Mouse (Mus musculus) ES-Bruce4 (cell line): ENCODE measurements around the gene Otog. TPM values are rescaled to one million over a fixed set of nuclear protein-coding genes. Genes with fewer than 3 reads are reported as not detected.
A peak's percentile ranks its signal among the peaks of the same experiment; 100 is the strongest.

Source experiments
- H3K27ac ChIP-seq: 2 replicates; pipeline ENCODE4 v1.5.1; 2012; ENCODE audit warnings: low read length, inconsistent platforms; ENCODE audit not compliant: insufficient read depth
- H3K27me3 ChIP-seq: 2 replicates; pipeline ENCODE4 v1.6.1; 2012; ENCODE audit warnings: mild to moderate bottlenecking, low read length, inconsistent platforms; ENCODE audit not compliant: control insufficient read depth, poor library complexity, insufficient read depth, severe bottlenecking
- H3K36me3 ChIP-seq: 2 replicates; pipeline ENCODE4 v1.6.1; 2012; ENCODE audit warnings: inconsistent platforms, mild to moderate bottlenecking, low read length, moderate library complexity; ENCODE audit not compliant: control insufficient read depth, poor library complexity, insufficient read depth, severe bottlenecking
- H3K4me1 ChIP-seq: one replicate; pipeline ENCODE4 v1.8.1; 2011; ENCODE audit warnings: low read length; ENCODE audit not compliant: control insufficient read depth, insufficient read depth
- H3K4me3 ChIP-seq: 2 replicates; pipeline ENCODE4 v1.5.1; 2011; ENCODE audit warnings: low read depth, mild to moderate bottlenecking, low read length
- H3K9ac ChIP-seq: 2 replicates; pipeline ENCODE4 v1.6.1; 2012; ENCODE audit warnings: low read depth, mild to moderate bottlenecking, inconsistent platforms; ENCODE audit not compliant: poor library complexity, severe bottlenecking
- H3K9me3 ChIP-seq: replicated peaks from 2 replicates; pipeline ENCODE4 v1.6.1; 2012; ENCODE audit warnings: mild to moderate bottlenecking, low read length, inconsistent platforms; ENCODE audit not compliant: control insufficient read depth, poor library complexity, insufficient read depth, severe bottlenecking
- CTCF ChIP-seq: IDR thresholded peaks from one replicate; pipeline ENCODE4 v1.8.1; 2011; ENCODE audit warnings: low read depth, low read length
- EP300 ChIP-seq: IDR thresholded peaks from 2 replicates; pipeline ENCODE4 v1.6.1; 2011; ENCODE audit warnings: low read depth, low read length; ENCODE audit not compliant: insufficient read depth
- POLR2A ChIP-seq: IDR thresholded peaks from one replicate; pipeline ENCODE4 v1.8.1; 2011; ENCODE audit warnings: low read length; ENCODE audit not compliant: insufficient read depth
- polyA plus RNA-seq: library from polyadenylated mRNA; stranded (reverse); fragments of >200 nt; gene quantifications from 2 replicates; pipeline ENCODE4 v1.2.4, GENCODE M21; 2011; ENCODE audit warnings: low read depth; ENCODE audit not compliant: missing spikeins, insufficient read depth, insufficient read length

The Otog gene
- polyA plus RNA-seq, 1 experiment = 0.30 TPM

GRCm38 (mm10) chr7:46337397-46337796 is 96.6 kb downstream of the Otog start:
- Histone ChIP-seq H3K4me3 (no peak overlapping the region), H3K27ac (no peak overlapping the region), H3K9ac (no peak overlapping the region), H3K4me1 (no peaks in the 10 kb centered on the region), H3K27me3 (no peaks in the 10 kb centered on the region), H3K9me3 (no peaks in the 10 kb centered on the region), H3K36me3 (no peaks in the 10 kb centered on the region)
- TF ChIP-seq POLR2A = no peak
- no peak for TF ChIP-seq EP300
- no peak for TF ChIP-seq CTCF

DNA sequence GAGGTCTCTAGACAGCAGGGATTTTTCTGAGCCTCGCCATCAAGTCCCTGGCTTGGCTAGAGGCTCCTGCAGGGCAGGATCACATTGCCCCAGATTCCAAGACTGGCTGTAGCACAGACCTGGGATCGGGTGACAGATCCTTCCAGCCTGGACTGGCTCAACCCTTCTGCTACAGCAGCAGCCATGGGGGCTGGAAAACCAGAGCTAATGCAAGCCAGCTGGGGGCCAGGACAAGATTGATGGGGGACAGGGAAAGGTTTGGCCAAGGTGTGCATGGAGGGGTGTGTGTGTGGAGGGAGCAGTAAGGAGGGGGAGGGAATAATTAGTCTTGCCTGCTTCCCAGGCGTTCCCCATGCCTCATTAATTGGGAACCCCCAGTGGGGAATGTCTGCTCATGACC is 99.0 kb downstream of the Otog start:
- no peak overlapping the region for H3K27ac ChIP-seq
- TF ChIP-seq POLR2A (no peak), EP300 (no peak), CTCF (no peak)
- no peaks in the 10 kb centered on the region for H3K36me3 ChIP-seq
- H3K4me1 ChIP-seq = no peaks in the 10 kb centered on the region
- no peaks in the 10 kb centered on the region for H3K27me3 ChIP-seq
- H3K9ac ChIP-seq = no peak overlapping the region
- H3K9me3 ChIP-seq = no peaks in the 10 kb centered on the region
- no peak overlapping the region for H3K4me3 ChIP-seq

GRCm38 (mm10) chr7:46340295-46340694 is 99.5 kb downstream of the Otog start:
- no peak overlapping the region for H3K4me3 ChIP-seq
- H3K36me3 ChIP-seq = no peaks in the 10 kb centered on the region
- TF ChIP-seq POLR2A (no peak), CTCF (no peak), EP300 (no peak)
- H3K9ac ChIP-seq = no peak overlapping the region
- H3K27ac ChIP-seq = no peak overlapping the region
- no peaks in the 10 kb centered on the region for H3K27me3 ChIP-seq
- no peaks in the 10 kb centered on the region for H3K4me1 ChIP-seq
- H3K9me3 ChIP-seq = no peaks in the 10 kb centered on the region

- H3K27me3 ChIP-seq = no peaks in the 10 kb centered on the region
- no peak overlapping the region for H3K4me3 ChIP-seq
- no peak overlapping the region for H3K9ac ChIP-seq
- H3K36me3 ChIP-seq = no peaks in the 10 kb centered on the region
- TF ChIP-seq CTCF (no peak), POLR2A (no peak), EP300 (no peak)
- H3K27ac ChIP-seq = no peak overlapping the region
- no peaks in the 10 kb centered on the region for H3K4me1 ChIP-seq
- no peaks in the 10 kb centered on the region for H3K9me3 ChIP-seq
Measured at GRCm38 (mm10) chr7:46341471-46341870, 100.7 kb downstream of the Otog start.

GRCm38 (mm10) chr7:46347692-46348091 is 106.9 kb downstream of the Otog start:
- no peak overlapping the region for H3K27ac ChIP-seq
- H3K4me1 ChIP-seq = no peaks in the 10 kb centered on the region
- TF ChIP-seq EP300 = no peak
- TF ChIP-seq CTCF = no peak
- TF ChIP-seq POLR2A = no peak
- no peaks in the 10 kb centered on the region for H3K9me3 ChIP-seq
- H3K4me3 ChIP-seq = no peak overlapping the region
- H3K27me3 ChIP-seq = no peaks in the 10 kb centered on the region
- H3K36me3 ChIP-seq = no peaks in the 10 kb centered on the region
- H3K9ac ChIP-seq = no peak overlapping the region

DNA sequence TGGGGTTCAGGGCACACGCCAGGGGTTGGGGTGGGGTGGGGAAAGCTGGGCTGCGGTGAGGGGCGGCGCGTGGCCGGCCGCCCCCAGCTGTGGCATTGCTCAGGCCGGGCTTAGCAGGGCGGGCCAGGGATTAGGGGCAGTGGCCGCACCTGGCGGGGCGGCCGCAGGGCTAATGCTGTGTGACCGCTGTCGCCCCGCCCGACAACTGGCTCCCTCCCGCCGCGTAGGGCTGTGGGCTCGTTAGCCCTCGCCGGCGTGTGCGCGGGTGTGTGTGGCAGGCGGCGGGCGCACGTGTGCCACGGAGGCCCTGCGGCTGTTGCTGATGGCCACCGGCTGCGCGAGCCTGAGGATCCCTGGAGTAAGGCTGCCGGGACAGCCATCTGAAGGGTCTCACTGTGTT is 108.0 kb downstream of the Otog start:
- no peaks in the 10 kb centered on the region for H3K36me3 ChIP-seq

More for the DNA sequence above, 108.0 kb downstream of the Otog start:
- Histone ChIP-seq H3K27me3 (no peaks in the 10 kb centered on the region), H3K27ac (no peak overlapping the region), H3K4me3 (peak overlapping the region; percentile 40), H3K9me3 (no peaks in the 10 kb centered on the region), H3K9ac (no peak overlapping the region), H3K4me1 (no peaks in the 10 kb centered on the region)
- no peak for TF ChIP-seq POLR2A
- TF ChIP-seq CTCF = no peak
- no peak for TF ChIP-seq EP300
